Mouse (Mus musculus) layer of hippocampus, postnatal 25 days (tissue): Measurements from ENCODE around the gene Stac. TPM values are rescaled to one million over a fixed set of nuclear protein-coding genes. Genes with fewer than 3 reads are reported as not detected.
A peak's percentile ranks its signal among the peaks of the same experiment; 100 is the strongest.

Source experiments
- DNase-seq, 2 experiments: peaks; one replicate each; pipeline ENCODE4 v3.0.0; 2022; ENCODE audit warnings: mixed read lengths in 2 of 2, low spot score in 1 of 2; ENCODE audit errors: extremely low spot score in 1 of 2
- total RNA-seq, 2 experiments: library from RNA; stranded (reverse); gene quantifications; 2 replicates each; pipeline ENCODE4 v1.2.3; 2021

Gene Stac
- total RNA-seq, 2 experiments from 2014 or later: 3.9 to 4.2 TPM

- no peak for DNase-seq
Observed at GRCm38 (mm10) chr9:111608762-111609161, 81.4 kb downstream of the Stac start.

GRCm38 (mm10) chr9:111606603-111607002 lies 83.5 kb downstream of the Stac start:
- no peak for DNase-seq

- no peak for DNase-seq
Observed at GRCm38 (mm10) chr9:111587527-111587926, 102.6 kb downstream of the Stac start.

- no peak for DNase-seq
Observed at GRCm38 (mm10) chr9:111578784-111579183, 111.4 kb downstream of the Stac start.

GRCm38 (mm10) chr9:111577453-111577852 lies 112.7 kb downstream of the Stac start:
- DNase-seq: no peak

- DNase-seq: no peak
Observed at GRCm38 (mm10) chr9:111575889-111576288, 114.3 kb downstream of the Stac start.

- DNase-seq: no peak
Observed at GRCm38 (mm10) chr9:111573836-111574235, 116.3 kb downstream of the Stac start.

GRCm38 (mm10) chr9:111571619-111572018 lies 118.5 kb downstream of the Stac start:
- DNase-seq: no peak

GRCm38 (mm10) chr9:111564176-111564575 lies 126.0 kb downstream of the Stac start:
- DNase-seq: no peak

- DNase-seq: no peak
Observed at GRCm38 (mm10) chr9:111563226-111563625, 126.9 kb downstream of the Stac start.

- DNase-seq: no peak
Observed at GRCm38 (mm10) chr9:111562217-111562988, 127.7 kb downstream of the Stac start.

- no peak for DNase-seq
Observed at GRCm38 (mm10) chr9:111556699-111557098, 133.4 kb downstream of the Stac start.

GRCm38 (mm10) chr9:111552865-111553264 lies 137.3 kb downstream of the Stac start:
- no peak for DNase-seq

GRCm38 (mm10) chr9:111551461-111552190 lies 138.5 kb downstream of the Stac start:
- DNase-seq: peak in 1 of 2 experiments; percentile 30

- DNase-seq: no peak
Observed at GRCm38 (mm10) chr9:111550963-111551321, 139.2 kb downstream of the Stac start.

GRCm38 (mm10) chr9:111550281-111550962 lies 139.7 kb downstream of the Stac start:
- no peak for DNase-seq

GRCm38 (mm10) chr9:111542663-111543062 lies 147.5 kb downstream of the Stac start:
- no peak for DNase-seq

- DNase-seq: no peak
Observed at GRCm38 (mm10) chr9:111535445-111536064, 154.6 kb downstream of the Stac start.

GRCm38 (mm10) chr9:111534744-111535423 lies 155.3 kb downstream of the Stac start:
- no peak for DNase-seq

- no peak for DNase-seq
Observed at GRCm38 (mm10) chr9:111523871-111524270, 166.3 kb downstream of the Stac start.
